Mouse (Mus musculus) cerebellum, adult 2 months (tissue): ENCODE measurements around the gene Gucd1. TPM values are rescaled to one million over a fixed set of nuclear protein-coding genes. Genes with fewer than 3 reads are reported as not detected.

ENCODE experiments used
- DNase-seq, 2 experiments: peaks; one replicate each; pipeline ENCODE4 v3.0.0; 2021
- H3K27ac ChIP-seq: fragments of 200-500 bp; 2 replicates; pipeline ENCODE4 v1.5.1; 2012; ENCODE audit warnings: low read length, control low read depth, inconsistent platforms; ENCODE audit not compliant: insufficient read depth
- H3K27me3 ChIP-seq: fragments of 200-500 bp; 2 replicates; pipeline ENCODE4 v1.6.1; 2012; ENCODE audit warnings: inconsistent platforms, mild to moderate bottlenecking, low read length, moderate library complexity; ENCODE audit not compliant: control insufficient read depth, insufficient read depth
- H3K4me1 ChIP-seq: fragments of 200-500 bp; 2 replicates; pipeline ENCODE4 v1.6.1; 2011; ENCODE audit warnings: low read length; ENCODE audit not compliant: control insufficient read depth, insufficient read depth
- H3K4me3 ChIP-seq: fragments of 200-500 bp; replicated peaks from 2 replicates; pipeline ENCODE3; 2011; ENCODE audit warnings: mild to moderate bottlenecking, low read depth, low read length, control low read depth; ENCODE audit not compliant: insufficient read depth
- CTCF ChIP-seq: fragments of 200-500 bp; IDR thresholded peaks from 2 replicates; pipeline ENCODE4 v1.5.1; 2011; ENCODE audit warnings: low read depth, mild to moderate bottlenecking, control low read depth, low read length, moderate library complexity, borderline replicate concordance; ENCODE audit not compliant: insufficient read depth
- POLR2A ChIP-seq: fragments of 200-500 bp; IDR thresholded peaks from 2 replicates; pipeline ENCODE4 v1.6.1; 2011; ENCODE audit warnings: low read length, control low read depth, borderline replicate concordance; ENCODE audit not compliant: insufficient read depth
- WGBS: fragments of 180-500 bp; shearing (Covaris S2); methylation state at CpG from one replicate; pipeline ENCODE4 v1.1.7; 2018; 5-methylcytosine and 5-hydroxymethylcytosine counted together
- polyA plus RNA-seq: library from polyadenylated mRNA; depleted of rRNA; stranded (reverse); fragments of >200 nt; gene quantifications from 2 replicates; pipeline ENCODE4 v1.2.3, GENCODE M21; 2012

Gene Gucd1
- polyA plus RNA-seq, 1 experiment: 20.7 TPM

DNA sequence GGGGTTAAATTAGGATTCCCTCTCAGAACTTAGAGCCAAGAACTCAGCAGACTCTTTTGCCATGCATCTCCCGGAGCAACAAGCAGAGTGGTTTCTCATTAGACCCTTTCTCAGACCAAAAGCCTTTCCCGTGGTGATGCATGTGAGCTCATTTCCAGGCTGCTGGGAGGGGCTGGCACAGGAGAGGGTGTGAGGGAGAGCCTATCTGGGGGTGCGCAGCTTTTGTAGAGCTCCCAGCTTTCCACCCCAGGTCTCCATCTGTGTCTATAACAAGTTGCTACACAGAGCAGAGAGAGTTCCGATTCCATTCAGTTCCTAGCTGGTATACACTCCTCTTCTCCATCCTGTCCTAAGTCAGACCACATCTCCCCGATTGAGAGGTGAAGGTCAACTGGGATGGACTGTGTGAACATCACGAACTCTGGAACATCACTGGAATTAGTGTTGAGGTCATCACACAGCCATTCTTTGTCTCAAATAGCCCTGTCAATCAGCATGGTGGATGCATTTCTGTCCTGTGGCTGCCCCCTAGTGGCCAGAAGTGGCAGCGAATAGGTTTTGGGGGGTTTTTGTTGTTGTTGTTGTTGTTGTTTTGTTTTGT lies 78.5 kb downstream of the Gucd1 start:
- peak; percentile 30 to 43 for DNase-seq
- Histone ChIP-seq H3K4me3 (no peak overlapping the region), H3K27ac (no peak overlapping the region), H3K4me1 (no peaks in the 10 kb centered on the region; the same call in 1 of the 2 replicates), H3K27me3 (no peaks in the 10 kb centered on the region)
- WGBS: 24% methylated on average over 7 of the region's 7 CpGs
- TF ChIP-seq POLR2A (no peak), CTCF (peak; percentile 80)

DNA sequence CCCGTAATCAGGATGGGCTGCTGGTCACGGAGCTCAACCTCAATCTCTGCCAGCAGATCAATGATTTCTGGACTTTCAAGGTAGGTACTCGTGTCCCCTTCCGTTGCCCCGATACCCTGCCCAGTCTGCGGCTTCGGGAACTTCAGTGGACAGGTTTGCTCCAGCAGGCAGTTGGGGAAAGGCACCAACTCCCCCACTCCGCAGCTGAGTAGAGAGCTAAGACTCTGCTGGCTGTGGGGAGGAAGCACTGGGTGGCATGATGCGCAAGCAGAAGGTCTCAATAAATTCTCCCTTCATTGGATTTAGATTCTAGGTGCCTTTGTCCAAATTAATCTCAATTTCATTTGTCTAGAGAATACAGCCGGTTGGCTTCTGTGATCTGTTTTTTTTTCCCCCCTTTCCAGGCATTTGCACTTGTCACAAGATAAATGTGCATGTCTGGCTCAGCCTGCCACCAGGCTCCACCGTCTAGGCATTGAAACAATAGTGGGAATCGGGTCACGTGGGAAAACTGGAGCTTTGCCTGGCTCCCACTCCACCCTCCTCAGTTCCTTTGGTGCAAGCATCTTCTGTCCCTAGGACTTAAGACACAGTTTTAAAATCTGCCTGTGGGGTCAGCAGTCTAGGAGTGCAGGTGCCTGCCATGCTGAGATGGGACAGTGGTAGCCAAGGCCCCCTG lies 79.5 kb downstream of the Gucd1 start:
- peak in 1 of 2 experiments; percentile 19 for DNase-seq
- H3K27me3 ChIP-seq: no peaks in the 10 kb centered on the region
- H3K4me1 ChIP-seq: no peaks in the 10 kb centered on the region
- TF ChIP-seq CTCF: no peak
- TF ChIP-seq POLR2A: no peak
- no peak overlapping the region for H3K4me3 ChIP-seq
- WGBS: 47% methylated on average over 13 of the region's 13 CpGs
- H3K27ac ChIP-seq: no peak overlapping the region

DNA sequence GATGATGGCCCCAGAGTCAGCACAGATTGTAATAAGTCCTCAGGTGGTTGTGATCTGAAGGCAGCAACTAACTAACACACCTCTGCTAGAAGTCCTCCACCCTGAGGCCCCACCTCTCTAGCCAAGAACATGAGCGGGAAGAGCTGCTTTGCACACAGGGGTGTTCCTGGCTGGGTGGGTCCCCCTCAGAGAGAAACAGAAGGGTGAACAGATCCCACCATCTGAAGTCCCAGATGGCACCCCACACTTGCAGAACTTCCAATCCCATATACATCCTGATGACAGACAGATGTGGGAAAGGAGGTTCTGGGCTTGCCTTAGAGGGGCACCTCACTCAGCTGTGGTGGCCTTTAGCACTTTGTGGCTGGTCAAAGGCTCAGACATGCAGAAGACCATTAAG lies 80.5 kb downstream of the Gucd1 start:
- no peaks in the 10 kb centered on the region for H3K4me1 ChIP-seq
- 88% methylated on average over 1 of the region's 1 CpGs for WGBS
- no peak overlapping the region for H3K4me3 ChIP-seq
- no peak overlapping the region for H3K27ac ChIP-seq
- TF ChIP-seq CTCF: no peak
- TF ChIP-seq POLR2A: no peak
- no peak for DNase-seq
- H3K27me3 ChIP-seq: no peaks in the 10 kb centered on the region

DNA sequence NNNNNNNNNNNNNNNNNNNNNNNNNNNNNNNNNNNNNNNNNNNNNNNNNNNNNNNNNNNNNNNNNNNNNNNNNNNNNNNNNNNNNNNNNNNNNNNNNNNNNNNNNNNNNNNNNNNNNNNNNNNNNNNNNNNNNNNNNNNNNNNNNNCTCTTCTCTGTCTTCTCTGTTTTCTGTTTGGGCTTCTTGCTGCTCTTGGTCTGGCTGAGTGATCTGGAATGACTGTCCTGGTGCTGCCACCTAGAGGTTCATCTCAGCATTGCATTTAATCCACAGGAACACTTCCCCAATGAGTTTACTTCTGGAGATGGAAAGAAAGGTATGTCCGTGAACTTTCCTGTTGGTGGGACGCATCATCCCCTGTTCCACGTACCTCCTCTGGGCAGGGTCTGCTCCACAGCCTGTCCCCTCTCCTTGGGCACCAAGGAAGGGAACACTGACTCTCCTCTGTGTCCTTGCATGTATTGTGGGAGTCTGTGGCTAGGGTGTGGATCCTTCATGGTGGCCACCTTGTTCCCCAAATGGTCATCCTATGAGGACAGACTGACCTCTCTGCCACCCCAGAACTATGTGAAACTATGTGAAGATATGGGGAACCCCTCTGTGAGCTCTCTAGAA lies 81.1 kb downstream of the Gucd1 start:
- H3K4me3 ChIP-seq: no peak overlapping the region
- peak; percentile 74 to 79 for DNase-seq
- H3K4me1 ChIP-seq: no peaks in the 10 kb centered on the region
- no peak overlapping the region for H3K27ac ChIP-seq
- TF ChIP-seq POLR2A (no peak), CTCF (peak; percentile 91)
- 11% methylated on average over 3 of the region's 3 CpGs for WGBS
- no peaks in the 10 kb centered on the region for H3K27me3 ChIP-seq

DNA sequence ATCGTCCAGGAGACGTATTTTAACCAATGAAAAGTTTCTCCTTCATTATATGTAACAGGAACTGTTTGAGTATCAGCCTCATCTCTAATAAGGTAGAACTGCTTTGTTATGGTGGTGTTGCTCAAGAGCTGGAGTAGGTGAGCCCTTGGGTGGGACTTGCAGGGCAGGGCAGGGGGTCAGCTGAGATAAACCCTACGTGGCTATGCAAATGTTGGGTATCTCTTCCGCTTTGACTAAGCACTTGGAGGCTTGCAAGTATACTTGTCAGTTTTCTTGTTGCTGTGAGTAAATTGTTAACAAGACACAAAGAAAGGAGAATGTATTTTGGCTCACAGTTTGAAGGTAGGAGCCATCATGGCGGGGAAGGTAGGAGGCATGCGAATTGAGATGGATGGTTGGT lies 87.1 kb downstream of the Gucd1 start:
- DNase-seq: no peak
- Histone ChIP-seq H3K4me3 (no peak overlapping the region), H3K4me1 (no peaks in the 10 kb centered on the region), H3K27ac (no peak overlapping the region), H3K27me3 (no peaks in the 10 kb centered on the region)
- TF ChIP-seq POLR2A (no peak), CTCF (no peak)
- 96% methylated on average over 6 of the region's 6 CpGs for WGBS

DNA sequence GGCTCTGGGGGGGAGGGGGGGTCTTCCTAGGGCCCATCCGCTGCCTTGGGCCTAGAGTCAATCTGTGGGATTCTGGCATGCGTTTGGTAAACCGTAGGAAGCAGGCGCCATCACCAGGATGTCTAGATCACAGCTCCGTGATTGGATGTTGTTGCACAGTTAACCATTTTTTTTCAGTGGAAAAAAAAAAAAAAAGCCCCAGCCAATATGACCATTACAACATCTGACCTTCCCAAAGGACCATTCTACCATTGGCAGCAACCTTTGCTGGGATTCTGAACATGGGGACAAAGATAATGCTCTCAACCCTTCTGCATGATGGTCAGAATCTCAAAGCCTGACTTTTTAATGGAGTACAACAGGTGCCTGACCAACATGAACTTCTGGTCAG lies 87.6 kb downstream of the Gucd1 start:
- Histone ChIP-seq H3K4me1 (no peaks in the 10 kb centered on the region), H3K4me3 (no peak overlapping the region), H3K27ac (no peak overlapping the region), H3K27me3 (no peaks in the 10 kb centered on the region)
- 81% methylated on average over 5 of the region's 5 CpGs for WGBS
- TF ChIP-seq CTCF (no peak), POLR2A (no peak)
- no peak for DNase-seq

DNA sequence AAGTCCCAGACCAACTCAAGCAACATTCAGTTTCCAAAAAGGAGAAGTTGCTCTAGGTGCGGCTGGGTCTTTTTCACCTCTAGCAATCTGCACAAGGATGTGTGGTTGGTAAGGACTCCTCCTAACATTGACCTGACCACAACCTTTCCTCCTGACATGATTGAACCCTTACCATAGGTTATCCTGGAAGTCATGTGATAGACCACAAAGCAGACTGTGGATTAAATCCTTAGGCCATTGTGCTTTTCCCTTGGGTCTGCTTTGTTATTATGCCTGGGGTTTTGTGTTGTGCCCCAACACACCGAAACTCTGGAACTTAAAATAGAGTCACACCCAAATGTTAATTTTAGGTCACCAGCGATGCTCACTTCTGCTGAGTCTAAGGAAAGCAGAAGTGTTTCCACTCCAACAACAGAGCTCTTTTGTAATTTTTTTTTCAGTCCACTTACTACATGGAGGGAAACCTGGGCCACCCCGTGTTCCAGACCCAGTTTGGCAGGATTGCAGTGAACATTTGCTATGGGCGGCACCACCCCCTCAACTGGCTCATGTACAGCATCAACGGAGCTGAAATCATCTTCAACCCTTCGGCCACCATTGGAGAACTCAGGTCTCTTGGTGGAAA lies 88.1 kb downstream of the Gucd1 start:
- DNase-seq: peak in 1 of 2 experiments; percentile 37

More for the DNA sequence above, 88.1 kb downstream of the Gucd1 start:
- TF ChIP-seq POLR2A: no peak
- no peak for TF ChIP-seq CTCF
- H3K27me3 ChIP-seq: no peaks in the 10 kb centered on the region
- H3K4me3 ChIP-seq: no peak overlapping the region
- 58% methylated on average over 7 of the region's 7 CpGs for WGBS
- H3K27ac ChIP-seq: no peak overlapping the region
- H3K4me1 ChIP-seq: no peaks in the 10 kb centered on the region
